Mouse (Mus musculus): Measurements from ENCODE around the gene Ddc. TPM values are rescaled to one million over a fixed set of nuclear protein-coding genes. Genes with fewer than 3 reads are reported as not detected.

Ddc gene
- total RNA-seq, 1 experiment from 2014 or later, result 68.7 TPM

GRCm38 (mm10) chr11:11781728-11782127 lies 116.2 kb downstream of the Ddc start:
- no peak for DNase-seq

DNA sequence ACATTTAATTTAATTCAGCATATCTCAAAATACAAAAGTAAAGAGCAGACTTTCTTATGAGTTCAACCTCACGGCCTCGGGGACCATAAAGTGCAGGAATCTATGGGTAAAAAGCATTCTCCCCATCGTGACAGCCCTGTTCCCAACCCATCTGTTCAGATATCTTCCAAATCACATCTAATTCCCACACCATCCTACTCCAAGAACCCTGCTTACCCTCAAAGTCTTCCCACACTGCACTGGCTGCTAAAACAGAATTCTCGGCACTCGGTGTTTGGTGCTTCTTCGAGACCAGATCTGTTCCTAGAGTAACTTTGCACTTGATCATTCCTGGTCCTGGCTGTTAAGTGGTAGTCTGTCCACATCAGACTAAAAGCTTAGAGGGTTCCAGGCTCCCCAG lies 119.6 kb downstream of the Ddc start:
- no peak for DNase-seq

- no peak for DNase-seq
These were observed 120.1 kb downstream of the Ddc start for GRCm38 (mm10) chr11:11777796-11778195.

GRCm38 (mm10) chr11:11777246-11777645 lies 120.7 kb downstream of the Ddc start:
- DNase-seq, result no peak

GRCm38 (mm10) chr11:11776822-11777174 lies 121.1 kb downstream of the Ddc start:
- no peak for DNase-seq

DNA sequence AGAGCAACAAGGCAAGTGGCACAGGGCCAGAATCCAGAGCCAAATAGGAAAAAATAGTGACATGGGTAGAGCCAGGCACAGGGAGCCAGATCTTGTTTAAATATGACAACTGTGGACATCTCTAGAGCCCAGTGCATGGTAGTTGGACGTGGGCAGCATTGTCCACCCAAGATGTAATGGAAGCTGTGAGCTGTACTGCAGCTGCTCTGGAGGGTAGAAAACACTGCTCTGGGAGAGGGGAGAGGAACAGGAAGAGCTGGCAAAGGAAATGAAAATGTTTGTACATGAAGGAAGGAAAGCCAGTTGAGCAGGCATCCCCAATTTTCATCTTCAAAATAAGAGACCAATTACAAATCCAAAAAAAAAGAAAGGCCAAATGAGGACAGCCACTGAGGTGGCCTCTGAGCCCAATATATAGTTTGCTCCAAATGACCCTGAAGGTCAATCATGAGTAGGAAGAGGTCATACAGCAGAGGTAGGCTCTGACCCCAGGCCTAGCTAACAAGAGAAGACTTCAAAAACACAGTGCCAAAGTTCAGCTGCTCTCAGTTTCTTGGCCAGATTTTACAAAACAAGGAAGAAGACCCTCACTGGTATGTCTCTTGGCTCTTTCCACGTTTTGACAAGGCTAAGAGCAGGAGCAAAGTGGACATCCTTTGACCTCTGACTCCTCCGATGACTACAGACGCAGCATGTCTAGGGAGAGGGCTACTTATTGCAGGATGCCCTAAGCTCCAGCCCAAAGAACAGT lies 121.7 kb downstream of the Ddc start:
- DNase-seq, result peak; percentile 26

- DNase-seq, result no peak
These were observed 123.1 kb downstream of the Ddc start for GRCm38 (mm10) chr11:11774893-11775292.

- DNase-seq, result no peak
These were observed 123.6 kb downstream of the Ddc start for GRCm38 (mm10) chr11:11774384-11774783.

DNA sequence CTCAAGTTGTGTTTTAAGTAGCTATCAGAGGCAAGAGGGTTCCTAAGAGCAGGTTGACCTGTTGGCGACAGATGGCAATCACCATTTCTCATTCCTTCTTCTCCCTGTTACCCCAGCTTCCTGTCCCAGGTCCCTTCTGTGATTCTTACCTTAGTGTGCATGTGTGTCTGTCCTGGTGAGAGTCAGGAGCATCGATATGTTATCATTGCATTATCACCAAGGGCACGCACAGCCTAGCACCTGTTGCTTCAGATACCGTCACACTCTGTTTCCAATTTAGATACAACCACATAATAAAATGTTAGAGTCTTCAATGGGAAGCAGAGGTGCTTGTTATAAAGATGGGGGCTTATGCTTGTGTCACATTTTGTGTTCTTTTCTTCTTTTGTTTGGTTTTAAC lies 125.7 kb downstream of the Ddc start:
- DNase-seq, result no peak

- DNase-seq, result no peak
These were observed 127.3 kb downstream of the Ddc start for GRCm38 (mm10) chr11:11770691-11771090.

DNA sequence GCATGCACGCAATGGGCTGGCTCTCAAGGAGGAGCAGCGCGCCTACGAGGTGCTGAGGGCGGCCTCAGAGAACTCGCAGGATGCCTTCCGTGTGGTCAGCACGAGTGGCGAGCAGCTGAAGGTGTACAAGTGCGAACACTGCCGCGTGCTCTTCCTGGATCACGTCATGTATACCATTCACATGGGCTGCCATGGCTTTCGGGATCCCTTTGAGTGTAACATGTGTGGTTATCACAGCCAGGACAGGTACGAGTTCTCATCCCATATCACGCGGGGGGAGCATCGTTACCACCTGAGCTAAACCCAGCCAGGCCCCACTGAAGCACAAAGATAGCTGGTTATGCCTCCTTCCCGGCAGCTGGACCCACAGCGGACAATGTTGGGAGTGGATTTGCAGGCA lies 128.7 kb downstream of the Ddc start:
- DNase-seq, result no peak

DNA sequence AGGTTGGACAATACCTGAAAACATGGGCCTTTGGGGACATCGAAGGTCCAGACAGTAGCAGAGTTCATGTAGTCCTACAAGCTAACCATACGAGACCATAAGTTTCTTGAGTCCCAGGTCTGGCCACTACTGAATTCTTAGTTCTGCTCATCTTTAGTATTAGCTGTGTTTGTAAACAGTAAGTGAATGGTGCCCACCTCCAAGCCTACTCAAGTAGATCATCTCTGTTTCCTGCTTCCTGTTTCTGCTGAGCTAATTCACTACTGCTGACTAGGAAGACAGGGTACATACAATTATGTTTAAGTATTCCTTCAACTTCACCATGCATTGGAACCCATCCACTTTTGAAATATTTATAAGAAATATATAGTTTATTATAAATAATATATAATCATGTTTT lies 129.9 kb downstream of the Ddc start:
- DNase-seq, result no peak

GRCm38 (mm10) chr11:11766736-11767135 lies 131.2 kb downstream of the Ddc start:
- DNase-seq, result no peak

- DNase-seq, result no peak
These were observed 131.8 kb downstream of the Ddc start for GRCm38 (mm10) chr11:11766105-11766504.

- no peak for DNase-seq
These were observed 132.5 kb downstream of the Ddc start for GRCm38 (mm10) chr11:11765414-11765813.

Other genes with a start within 250 kb of the Ddc start
- gene Ikzf1, start 213.1 kb downstream of the Ddc start, total RNA-seq (2021), result 6.3 and 23.4 TPM in 2 replicates
- gene Fignl1, start 89.2 kb downstream of the Ddc start, total RNA-seq (2021), result 8.0 and 9.2 TPM in 2 replicates
- 149 and 158 TPM in 2 replicates for gene Grb10, start 140.5 kb upstream of the Ddc start, total RNA-seq (2021)